Mouse (Mus musculus): ENCODE measurements around the gene Rbm4b. TPM values are rescaled to one million over a fixed set of nuclear protein-coding genes. Genes with fewer than 3 reads are reported as not detected.

Rbm4b gene
- 30.8 and 36.3 TPM in 2 replicates for polyA plus RNA-seq (2015; fragmentation: Nextera tagmentation; extraction: Ambion mirVana)

DNA sequence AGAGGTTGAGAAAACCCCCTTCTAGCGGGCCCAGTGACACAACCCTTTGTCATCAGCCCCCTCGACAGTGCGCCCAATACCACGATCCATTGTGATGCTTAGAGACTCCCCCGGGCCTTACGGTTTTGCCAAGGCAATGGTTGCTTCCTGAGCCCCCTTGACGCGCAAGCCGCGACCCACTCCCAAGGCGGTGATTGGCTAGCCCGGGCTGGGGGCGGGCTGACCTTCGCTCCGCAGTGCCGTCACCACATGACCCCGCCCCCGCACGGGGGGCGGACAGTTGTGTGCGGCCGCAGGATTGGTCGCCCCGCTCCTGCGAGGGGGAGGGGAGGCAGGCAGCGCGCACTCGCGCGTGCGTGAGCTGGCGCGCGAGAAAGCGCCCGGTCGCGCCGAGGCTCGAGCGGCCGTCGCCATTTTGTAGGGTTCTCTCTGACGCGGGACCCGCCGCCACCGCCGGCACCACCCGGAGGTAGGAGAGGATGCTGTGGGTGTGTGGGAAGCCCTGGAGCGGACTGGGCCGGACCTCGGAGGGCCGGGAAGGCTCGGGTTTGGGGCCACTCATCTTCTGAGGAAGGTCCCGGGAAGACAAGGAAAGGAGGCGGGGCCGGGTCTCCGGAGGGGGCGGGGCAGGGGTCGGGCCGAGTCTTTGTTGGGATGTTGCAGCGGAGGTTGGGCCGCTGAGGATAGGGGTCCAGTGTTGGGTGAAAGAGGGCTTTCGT, at the start of gene Rbm4b:
Gene Rbm4b (plus strand): TSS at position 305 of the 719 bp plus-strand sequence.
- peak within 1 kb of the TSS; percentile 75 for H3K9ac ChIP-seq
- ATAC-seq (replicated peaks; ENCODE audit: insufficient number of reproducible peaks, insufficient read depth, low FRiP score, low read depth): peak; percentile 97
- no peaks in the 10 kb centered on the region for H3K27me3 ChIP-seq
- peak within 1 kb of the TSS; percentile 95 for H3K27ac ChIP-seq
- peak within 1 kb of the TSS; percentile 84 for H3K4me2 ChIP-seq
- H3K4me3 ChIP-seq: peak within 1 kb of the TSS; percentile 69
- WGBS: under 1% methylated on average over 65 of the region's 65 CpGs
- H3K9me3 ChIP-seq (replicated peaks): no peaks in the 10 kb centered on the region
- peaks cover 14% of the 10 kb centered on the region for H3K4me1 ChIP-seq (replicated peaks)
- peaks cover 13% of the 10 kb centered on the region; the same call in 1 of the 2 replicates for H3K36me3 ChIP-seq

DNA sequence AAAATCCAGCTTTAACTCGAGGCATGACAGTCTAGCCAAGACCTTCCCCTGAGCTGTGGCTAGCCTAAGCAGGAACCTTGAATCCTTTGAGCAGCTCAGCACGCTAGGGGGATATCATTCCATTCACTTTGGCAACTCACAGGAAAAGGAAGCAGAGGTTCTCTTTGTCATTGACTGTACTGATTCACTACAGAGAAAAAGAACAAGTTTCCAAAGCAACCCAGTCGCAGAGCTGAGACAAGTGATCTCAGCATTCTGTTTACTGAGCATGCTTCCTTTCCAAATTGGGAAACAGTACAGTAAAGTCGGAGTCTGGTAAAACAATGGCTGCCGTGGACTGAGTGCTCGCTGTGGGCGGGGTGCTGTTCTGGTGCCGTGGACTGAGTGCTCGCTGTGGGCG, 47.5 kb upstream of the Rbm4b start:
- Histone ChIP-seq H3K27ac (no peak overlapping the region), H3K27me3 (peaks cover 54% of the 10 kb centered on the region), H3K4me3 (no peak overlapping the region), H3K9ac (no peak overlapping the region), H3K36me3 (no peaks in the 10 kb centered on the region), H3K4me2 (no peak overlapping the region), H3K4me1 (replicated peaks) (peaks cover 17% of the 10 kb centered on the region), H3K9me3 (replicated peaks) (no peaks in the 10 kb centered on the region)
- ATAC-seq (replicated peaks; ENCODE audit: insufficient number of reproducible peaks, insufficient read depth, low FRiP score, low read depth): no peak
- 77% methylated on average over 10 of the region's 10 CpGs for WGBS

DNA sequence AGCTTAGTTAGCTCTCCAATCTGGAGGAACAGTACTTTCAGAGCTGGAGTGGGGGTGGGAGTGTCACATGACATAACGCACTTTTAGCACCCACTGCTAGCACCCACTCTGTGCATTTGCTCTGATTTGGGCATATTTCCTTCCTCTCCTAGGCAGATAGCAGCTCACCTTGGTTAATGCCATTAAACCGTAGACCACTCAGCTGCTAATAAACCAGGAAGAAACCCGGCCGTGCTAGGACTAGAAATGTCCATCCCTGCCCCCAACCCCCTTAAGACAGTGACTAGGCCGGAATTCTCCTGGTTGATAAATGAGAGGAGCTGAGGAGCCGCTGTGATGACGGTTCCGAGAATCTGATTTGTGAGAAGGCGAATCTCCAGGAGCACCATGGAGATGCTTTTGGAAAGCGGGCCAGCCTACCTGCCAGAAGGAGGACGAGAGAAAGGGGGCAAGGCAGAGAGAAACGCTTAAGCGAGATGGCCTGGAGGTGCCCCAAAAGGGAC, 45.1 kb upstream of the Rbm4b start, which contains the start of gene Sptbn2:
Gene Sptbn2 (plus strand): TSS at position 70 of the 503 bp plus-strand sequence.
- no peaks in the 10 kb centered on the region for H3K36me3 ChIP-seq
- ATAC-seq (replicated peaks; ENCODE audit: insufficient number of reproducible peaks, insufficient read depth, low FRiP score, low read depth): no peak
- peaks cover 17% of the 10 kb centered on the region for H3K4me1 ChIP-seq (replicated peaks)
- H3K9ac ChIP-seq: peak within 1 kb of the TSS; percentile 47
- H3K4me2 ChIP-seq: peak within 1 kb of the TSS; percentile 98
- H3K4me3 ChIP-seq: peak within 1 kb of the TSS; percentile 49
- peaks cover 78% of the 10 kb centered on the region for H3K27me3 ChIP-seq
- H3K27ac ChIP-seq: no peak within 1 kb of the TSS
- WGBS: 16% methylated on average over 13 of the region's 13 CpGs
- H3K9me3 ChIP-seq (replicated peaks): no peaks in the 10 kb centered on the region

DNA sequence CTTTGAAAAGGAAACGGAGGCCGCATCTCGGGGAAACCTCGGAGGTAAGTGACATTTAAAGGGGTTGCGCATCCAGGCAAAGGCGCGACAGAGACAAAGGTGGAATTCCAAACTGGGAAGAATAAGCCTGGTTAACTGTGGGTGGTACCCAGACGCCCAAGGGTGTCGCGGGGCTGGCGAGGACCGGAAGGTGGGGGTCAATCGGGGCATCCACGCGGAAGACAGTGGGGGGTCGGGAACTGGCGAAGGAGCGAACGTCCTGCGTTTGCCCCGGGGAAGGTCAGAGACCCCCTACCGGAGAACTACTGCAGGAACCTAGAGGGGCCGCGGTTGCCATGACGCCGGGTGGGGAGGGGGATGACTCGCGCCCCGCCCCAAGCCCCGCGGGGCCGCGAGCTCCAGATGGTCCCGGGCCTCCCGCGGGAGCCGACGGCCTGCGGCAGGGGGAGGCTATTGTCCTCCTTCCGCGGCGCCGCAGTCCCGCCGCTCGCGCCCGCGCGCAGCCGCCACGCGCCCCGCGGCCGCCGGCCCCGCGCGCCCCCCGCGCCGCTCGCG, 44.6 kb upstream of the Rbm4b start:
- Histone ChIP-seq H3K4me2 (peak overlapping the region; percentile 98), H3K9me3 (replicated peaks) (no peaks in the 10 kb centered on the region), H3K4me1 (replicated peaks) (peaks cover 17% of the 10 kb centered on the region), H3K4me3 (peak overlapping the region; percentile 49), H3K36me3 (no peaks in the 10 kb centered on the region), H3K27ac (no peak overlapping the region), H3K9ac (peak overlapping the region; percentile 47), H3K27me3 (peaks cover 77% of the 10 kb centered on the region)
- 1% methylated on average over 46 of the region's 65 CpGs for WGBS
- ATAC-seq (replicated peaks; ENCODE audit: insufficient number of reproducible peaks, insufficient read depth, low FRiP score, low read depth): no peak

DNA sequence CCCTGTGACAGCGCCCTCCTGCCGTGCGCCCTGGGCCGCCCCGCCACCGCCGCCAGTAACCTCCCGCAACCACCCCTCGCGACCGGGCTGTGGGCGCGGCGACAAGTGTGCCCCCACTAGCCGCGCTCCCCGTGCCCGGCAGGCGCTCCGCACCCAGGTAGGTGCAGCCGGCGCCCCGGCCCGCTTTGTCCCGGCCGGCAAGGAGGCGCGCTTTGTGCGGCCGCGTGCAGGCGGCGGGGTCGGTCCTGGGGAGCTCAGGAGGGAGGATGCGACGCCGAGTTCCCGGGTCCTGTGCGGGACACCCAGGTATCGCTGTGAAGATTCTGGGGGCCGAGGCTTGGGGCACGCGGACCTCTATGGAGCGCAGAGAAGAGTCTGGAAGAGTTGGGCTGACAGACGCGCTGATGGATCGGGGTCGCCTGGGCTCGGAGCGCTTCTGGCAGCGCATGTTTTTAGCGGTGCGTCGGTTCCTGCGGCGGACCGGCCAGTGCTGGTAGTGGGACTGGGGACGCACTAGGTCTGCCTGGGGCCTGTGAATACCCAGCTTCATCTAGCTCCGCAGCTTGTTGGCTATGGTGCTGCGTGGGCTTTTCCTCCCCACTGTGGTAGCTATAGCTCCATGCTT, 44.0 kb upstream of the Rbm4b start:
- no peak for ATAC-seq (replicated peaks; ENCODE audit: insufficient number of reproducible peaks, insufficient read depth, low FRiP score, low read depth)
- WGBS: under 1% methylated on average over 60 of the region's 60 CpGs
- peaks cover 17% of the 10 kb centered on the region for H3K4me1 ChIP-seq (replicated peaks)
- peaks cover 79% of the 10 kb centered on the region for H3K27me3 ChIP-seq
- no peaks in the 10 kb centered on the region for H3K36me3 ChIP-seq
- H3K9ac ChIP-seq: peak overlapping the region; percentile 47
- no peaks in the 10 kb centered on the region for H3K9me3 ChIP-seq (replicated peaks)
- peak overlapping the region; percentile 49 for H3K4me3 ChIP-seq
- H3K27ac ChIP-seq: no peak overlapping the region
- peak overlapping the region; percentile 98 for H3K4me2 ChIP-seq

DNA sequence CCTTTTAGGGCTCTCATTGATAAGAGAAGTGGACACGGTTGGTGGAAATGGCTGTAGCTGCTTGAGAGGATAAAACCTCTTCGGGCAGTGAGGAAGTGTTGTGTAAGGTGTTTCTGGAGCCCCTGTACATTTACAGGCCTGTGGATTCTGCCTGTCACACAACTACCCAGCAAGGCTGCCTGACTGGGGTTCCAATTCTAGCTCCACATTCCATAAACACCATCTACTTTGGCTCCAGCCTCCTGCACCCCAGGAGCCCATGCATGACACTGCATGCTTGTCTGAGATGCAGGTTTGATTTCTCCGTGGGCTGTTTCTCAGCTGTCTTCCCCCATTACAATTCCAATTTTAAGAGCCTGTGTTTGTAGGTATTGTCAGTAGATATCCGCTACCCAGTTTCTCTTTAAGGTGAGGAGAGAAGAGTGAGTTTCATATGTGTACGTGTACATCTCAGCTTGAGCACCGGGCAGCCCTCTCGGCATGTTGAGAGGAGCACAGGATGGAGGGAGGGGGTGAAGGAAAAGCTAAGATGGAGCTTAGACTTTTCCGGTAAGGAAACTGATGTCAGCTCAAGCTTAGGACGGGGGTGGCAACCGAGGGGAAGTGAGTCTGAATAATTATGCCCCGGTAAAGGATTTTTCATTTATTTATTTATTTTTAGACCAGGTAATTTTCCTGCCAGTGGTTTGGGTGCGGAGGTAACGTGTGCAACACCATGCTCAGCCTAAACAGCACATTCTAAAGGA, 43.3 kb upstream of the Rbm4b start:
- Histone ChIP-seq H3K4me2 (peak overlapping the region; percentile 98), H3K27ac (no peak overlapping the region), H3K9me3 (replicated peaks) (no peaks in the 10 kb centered on the region), H3K27me3 (peaks cover 84% of the 10 kb centered on the region), H3K36me3 (no peaks in the 10 kb centered on the region), H3K9ac (no peak overlapping the region), H3K4me1 (replicated peaks) (peaks cover 17% of the 10 kb centered on the region), H3K4me3 (peak overlapping the region; percentile 49)
- 35% methylated on average over 13 of the region's 13 CpGs for WGBS
- no peak for ATAC-seq (replicated peaks; ENCODE audit: insufficient number of reproducible peaks, insufficient read depth, low FRiP score, low read depth)

DNA sequence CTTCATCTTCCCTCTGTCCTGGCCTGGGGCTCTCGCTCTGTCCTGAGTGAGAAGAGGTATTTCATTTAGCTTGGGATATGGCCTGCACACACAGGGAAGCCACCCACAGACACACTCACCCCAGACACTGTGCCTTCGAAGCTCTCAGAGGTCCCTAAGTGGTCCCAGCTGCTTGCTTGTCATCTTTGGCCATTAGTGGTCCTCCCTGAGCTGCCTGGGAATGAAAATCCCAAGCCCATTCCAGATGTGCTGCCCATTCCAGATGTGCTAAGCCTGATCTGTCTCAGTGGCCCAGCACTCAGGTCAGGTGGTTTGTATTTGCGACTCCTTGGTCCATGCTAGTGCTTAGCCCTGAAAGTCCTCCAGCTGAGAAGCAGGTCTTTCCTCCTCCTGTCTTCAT, 42.4 kb upstream of the Rbm4b start:
- no peaks in the 10 kb centered on the region for H3K36me3 ChIP-seq
- H3K4me3 ChIP-seq: no peak overlapping the region
- no peaks in the 10 kb centered on the region for H3K9me3 ChIP-seq (replicated peaks)
- H3K4me1 ChIP-seq (replicated peaks): peaks cover 19% of the 10 kb centered on the region
- no peak overlapping the region for H3K27ac ChIP-seq
- no peak overlapping the region for H3K4me2 ChIP-seq
- no peak overlapping the region for H3K9ac ChIP-seq
- H3K27me3 ChIP-seq: peaks cover 88% of the 10 kb centered on the region
- 62% methylated on average over 3 of the region's 3 CpGs for WGBS
- ATAC-seq (replicated peaks; ENCODE audit: insufficient number of reproducible peaks, insufficient read depth, low FRiP score, low read depth): no peak

DNA sequence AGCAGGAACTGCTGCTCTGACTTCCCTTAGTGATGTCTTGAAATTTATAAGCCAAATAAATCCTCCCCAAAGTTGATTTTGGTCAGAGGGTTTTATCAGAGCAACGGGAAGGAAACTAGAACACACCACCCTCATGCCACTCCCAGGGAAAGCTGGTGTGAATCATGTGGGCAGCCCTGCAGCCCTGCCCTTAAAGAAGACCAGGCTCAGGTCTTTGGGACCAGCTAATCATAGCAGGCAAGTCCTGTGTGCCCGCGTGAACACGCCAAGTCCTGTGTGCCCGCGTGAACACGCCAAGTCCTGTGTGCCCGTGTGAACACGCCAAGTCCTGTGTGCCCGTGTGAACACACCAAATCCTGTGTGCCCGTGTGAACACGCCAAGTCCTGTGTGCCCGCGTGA, 39.5 kb upstream of the Rbm4b start:
- 93% methylated on average over 14 of the region's 14 CpGs for WGBS
- Histone ChIP-seq H3K27me3 (peaks cover 88% of the 10 kb centered on the region), H3K27ac (no peak overlapping the region), H3K36me3 (no peaks in the 10 kb centered on the region), H3K4me2 (no peak overlapping the region), H3K4me1 (replicated peaks) (peaks cover 15% of the 10 kb centered on the region), H3K4me3 (no peak overlapping the region), H3K9ac (no peak overlapping the region), H3K9me3 (replicated peaks) (no peaks in the 10 kb centered on the region)
- no peak for ATAC-seq (replicated peaks; ENCODE audit: insufficient number of reproducible peaks, insufficient read depth, low FRiP score, low read depth)

DNA sequence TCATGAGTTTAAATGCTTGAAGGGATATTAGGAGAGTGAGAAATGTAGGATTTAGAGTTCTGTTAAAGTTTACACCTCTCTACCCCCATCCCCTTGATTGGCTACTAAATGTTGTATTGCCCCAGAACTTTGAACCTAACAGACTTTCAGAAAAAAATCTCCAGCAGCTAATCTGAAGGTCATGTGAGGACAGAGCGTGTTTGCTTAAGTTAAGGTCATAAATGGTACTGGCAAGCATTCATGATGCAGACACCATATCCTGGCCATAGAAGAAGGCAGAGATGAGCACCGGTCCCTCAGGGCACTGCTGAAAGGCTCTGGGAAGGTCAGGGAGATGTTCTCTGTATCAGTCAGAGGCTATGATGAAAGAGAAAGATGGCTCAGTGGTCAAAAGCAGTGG, 39.0 kb upstream of the Rbm4b start:
- H3K4me3 ChIP-seq: no peak overlapping the region
- 92% methylated on average over 2 of the region's 2 CpGs for WGBS
- H3K4me1 ChIP-seq (replicated peaks): peaks cover 9% of the 10 kb centered on the region
- H3K27ac ChIP-seq: no peak overlapping the region
- no peaks in the 10 kb centered on the region for H3K36me3 ChIP-seq
- H3K27me3 ChIP-seq: peaks cover 84% of the 10 kb centered on the region
- no peaks in the 10 kb centered on the region for H3K9me3 ChIP-seq (replicated peaks)
- H3K4me2 ChIP-seq: no peak overlapping the region
- ATAC-seq (replicated peaks; ENCODE audit: insufficient number of reproducible peaks, insufficient read depth, low FRiP score, low read depth): no peak
- H3K9ac ChIP-seq: no peak overlapping the region

DNA sequence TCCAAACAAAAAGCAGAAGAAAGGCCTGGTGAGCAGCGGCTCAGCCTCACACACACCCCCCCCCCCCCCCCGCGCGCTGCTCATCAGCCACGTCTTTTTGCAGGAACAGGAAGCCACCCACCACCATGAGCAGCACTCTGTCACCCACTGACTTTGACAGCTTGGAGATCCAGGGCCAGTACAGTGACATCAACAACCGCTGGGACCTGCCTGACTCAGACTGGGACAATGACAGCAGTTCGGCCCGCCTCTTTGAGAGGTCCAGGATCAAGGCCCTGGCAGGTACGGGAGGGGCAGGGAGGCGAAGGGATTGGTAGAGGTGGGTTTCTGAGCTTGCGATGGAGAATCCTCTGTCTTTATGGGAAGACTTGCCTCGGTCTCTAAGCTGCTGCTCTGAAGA, 37.6 kb upstream of the Rbm4b start:
- Histone ChIP-seq H3K27me3 (peaks cover 70% of the 10 kb centered on the region), H3K4me1 (replicated peaks) (peaks cover 5% of the 10 kb centered on the region; the same call in 1 of the 2 replicates), H3K36me3 (no peaks in the 10 kb centered on the region), H3K9me3 (replicated peaks) (no peaks in the 10 kb centered on the region), H3K4me3 (no peak overlapping the region), H3K9ac (no peak overlapping the region), H3K4me2 (no peak overlapping the region), H3K27ac (no peak overlapping the region)
- whole genome bisulfite sequencing: 26% methylated on average over 8 of the region's 12 CpGs
- ATAC-seq (replicated peaks; ENCODE audit: insufficient number of reproducible peaks, insufficient read depth, low FRiP score, low read depth): no peak

DNA sequence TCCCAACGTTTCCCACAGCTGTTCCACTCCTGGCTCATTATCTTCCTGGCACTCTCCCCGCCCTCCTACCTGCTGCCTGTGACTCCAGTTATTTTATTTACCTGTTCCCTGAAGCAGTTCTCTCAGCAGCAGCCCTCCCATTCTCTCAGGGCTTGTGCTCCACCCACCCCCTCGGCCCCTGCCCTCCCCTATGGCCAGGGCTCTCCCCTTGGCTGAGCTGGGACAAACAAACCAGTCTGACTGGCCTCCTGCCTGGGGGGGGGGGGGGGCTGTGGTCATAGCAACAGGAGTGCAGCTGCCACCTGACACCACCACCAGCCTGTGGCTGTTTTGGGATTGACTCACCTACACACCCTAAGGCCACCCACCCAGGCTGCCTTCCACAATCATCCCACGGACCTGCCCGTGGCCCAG, 36.9 kb upstream of the Rbm4b start:
- ATAC-seq (replicated peaks; ENCODE audit: insufficient number of reproducible peaks, insufficient read depth, low FRiP score, low read depth): no peak
- no peak overlapping the region for H3K4me3 ChIP-seq
- H3K27me3 ChIP-seq: peaks cover 63% of the 10 kb centered on the region
- H3K4me2 ChIP-seq: no peak overlapping the region
- H3K9ac ChIP-seq: no peak overlapping the region
- H3K4me1 ChIP-seq (replicated peaks): peaks cover 5% of the 10 kb centered on the region; the same call in 1 of the 2 replicates
- no peaks in the 10 kb centered on the region for H3K9me3 ChIP-seq (replicated peaks)
- H3K36me3 ChIP-seq: no peaks in the 10 kb centered on the region
- 28% methylated on average over 5 of the region's 5 CpGs for WGBS
- H3K27ac ChIP-seq: no peak overlapping the region

All from heart, embryonic 15.5 days (tissue).